ENCODE assay signal across 7 mouse cellular contexts in genomic region chr4:77558404-77559202, GRCm38 (mm10).
A peak's percentile ranks its signal among the peaks of the same experiment; 100 is the strongest.
DNase-seq lines count a peak whose midpoint lies in the region; ATAC-seq and TF ChIP-seq lines count a peak whose summit lies in the region.

No protein-coding gene starts in this region.

- DNase-seq in testis, postnatal 10 days (ENCODE audit: low spot score), result peak; percentile 62
- DNase-seq in testis, postnatal 14 days (ENCODE audit: low spot score), result no peak
- peak; percentile 8 for DNase-seq in adrenal gland, postnatal 25 days
- peak; percentile 56 for DNase-seq in embryo, embryonic 9.5 days (ENCODE audit: extremely low spot score)
- peak; percentile 2 for DNase-seq in induced T-regulatory cell, adult 2 months (ENCODE audit: low read depth)
- peak; percentile 31 for DNase-seq in lung, postnatal 0 days (ENCODE audit: low spot score)
- peak; percentile 62 to 71 for DNase-seq in right cerebral cortex, postnatal 10 days (ENCODE audit: low spot score in 2 of 2)

- H3K9ac ChIP-seq in lung, postnatal 0 days (replicated peaks; ENCODE audit: low read depth), result no peak overlapping the region

- peak; percentile 80 for TF ChIP-seq CTCF in lung, postnatal 0 days (IDR thresholded peaks at IDR 0.05)

- no peaks in the 10 kb centered on the region for H3K9me3 ChIP-seq in lung, postnatal 0 days (ENCODE audit: low read length)

- 19% methylated on average over 14 of the region's 14 CpGs for WGBS in lung, postnatal 0 days

- no peak overlapping the region for H3K27ac ChIP-seq in lung, postnatal 0 days (ENCODE audit: low read length)

- no peaks in the 10 kb centered on the region for H3K4me1 ChIP-seq in lung, postnatal 0 days (ENCODE audit: insufficient read depth, low read depth, low read length)

- H3K36me3 ChIP-seq in lung, postnatal 0 days (ENCODE audit: insufficient read depth, low read length), result no peaks in the 10 kb centered on the region

- no peaks in the 10 kb centered on the region for H3K27me3 ChIP-seq in lung, postnatal 0 days (replicated peaks; ENCODE audit: insufficient read depth, low read length)

- no peak for TF ChIP-seq EP300 in lung, postnatal 0 days (IDR thresholded peaks at IDR 0.05)

- no peak for ATAC-seq in lung, postnatal 0 days

- no peak overlapping the region for H3K4me3 ChIP-seq in lung, postnatal 0 days (ENCODE audit: low read depth, low read length)

- H3K4me2 ChIP-seq in lung, postnatal 0 days (replicated peaks; ENCODE audit: low read depth, low read length), result no peak overlapping the region
